Mouse (Mus musculus): Measurements from ENCODE around the gene Fam136a. TPM values are rescaled to one million over a fixed set of nuclear protein-coding genes. Genes with fewer than 3 reads are reported as not detected.

The Fam136a gene
- total and polyA plus RNA-seq, 2 experiments from 2014 or later, result 50.4 to 62.0 TPM

DNA sequence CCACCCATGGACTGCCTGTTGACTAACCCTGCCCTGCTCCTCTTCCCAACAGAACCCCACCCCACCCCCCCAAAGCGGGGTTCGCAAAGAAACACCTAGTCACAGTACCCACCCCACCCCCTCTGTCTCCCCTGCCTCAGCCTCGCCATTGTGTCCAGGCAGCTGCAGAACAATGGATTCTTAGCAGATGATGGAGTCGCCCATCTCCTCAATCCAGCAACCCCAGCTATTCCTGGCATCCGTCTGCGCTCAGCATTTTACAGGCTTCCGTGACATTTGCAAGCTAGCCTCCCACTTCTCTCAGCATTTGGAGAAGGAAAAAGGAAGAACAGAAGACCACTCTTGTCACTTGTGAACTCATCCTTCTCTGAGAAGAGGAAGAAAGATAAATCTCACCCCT lies 21.8 kb upstream of the Fam136a start:
- WGBS, result 11% methylated on average over 7 of the region's 7 CpGs
- H3K9me3 ChIP-seq (ENCODE audit: low read length), result no peaks in the 10 kb centered on the region
- no peak overlapping the region for H3K4me3 ChIP-seq (ENCODE audit: low read depth, low read length)
- no peak for DNase-seq (ENCODE audit: low spot score)
- H3K27me3 ChIP-seq (ENCODE audit: insufficient read depth, low read length), result no peaks in the 10 kb centered on the region
- 0 out of 2 replicates have a peak overlapping the region, but pooled peaks have one; percentile 44 for H3K9ac ChIP-seq (replicated peaks; ENCODE audit: low read length, poor library complexity, severe bottlenecking)
- H3K27ac ChIP-seq (ENCODE audit: low read depth, low read length), result no peak overlapping the region
- H3K4me2 ChIP-seq (ENCODE audit: low read depth, low read length, poor library complexity, severe bottlenecking), result peak overlapping the region; percentile 28; the same call in 1 of the 2 replicates
- no peak for TF ChIP-seq CTCF (IDR thresholded peaks at IDR 0.05)
- no peaks in the 10 kb centered on the region; the same call in 1 of the 2 replicates for H3K4me1 ChIP-seq (ENCODE audit: insufficient read depth, low read length)
- no peaks in the 10 kb centered on the region for H3K36me3 ChIP-seq (ENCODE audit: insufficient read depth, low read length)
- ATAC-seq (ENCODE audit: low FRiP score), result no peak

DNA sequence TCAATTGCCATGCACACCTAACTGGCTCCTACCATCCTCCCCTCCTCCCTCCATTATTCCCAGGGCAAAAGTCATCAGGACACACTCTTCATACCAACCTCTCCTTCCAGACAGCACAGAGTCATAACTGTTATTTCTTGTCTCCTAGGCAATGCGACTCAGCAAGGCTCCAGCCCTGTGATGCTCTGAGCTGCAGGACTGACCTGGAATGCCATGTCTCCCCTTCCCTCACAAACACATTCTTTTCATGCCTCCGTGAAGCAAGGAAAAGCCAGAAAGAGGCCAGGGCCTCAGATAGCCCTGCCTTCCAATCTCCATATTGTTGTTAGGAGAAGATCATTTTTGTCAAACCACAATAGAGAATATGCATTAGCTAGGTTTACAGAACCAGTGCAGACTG lies 19.4 kb upstream of the Fam136a start:
- DNase-seq (ENCODE audit: low spot score) (no peak), ATAC-seq (ENCODE audit: low FRiP score) (no peak)
- H3K4me1 ChIP-seq (ENCODE audit: insufficient read depth, low read length), result no peaks in the 10 kb centered on the region; the same call in 1 of the 2 replicates
- H3K27me3 ChIP-seq (ENCODE audit: insufficient read depth, low read length), result no peaks in the 10 kb centered on the region
- H3K36me3 ChIP-seq (ENCODE audit: insufficient read depth, low read length), result no peaks in the 10 kb centered on the region
- no peak overlapping the region for H3K27ac ChIP-seq (ENCODE audit: low read depth, low read length)
- no peaks in the 10 kb centered on the region for H3K9me3 ChIP-seq (ENCODE audit: low read length)
- WGBS, result 68% methylated on average over 2 of the region's 2 CpGs
- H3K9ac ChIP-seq (replicated peaks; ENCODE audit: low read length, poor library complexity, severe bottlenecking), result no peak overlapping the region
- no peak overlapping the region for H3K4me2 ChIP-seq (ENCODE audit: low read depth, low read length, poor library complexity, severe bottlenecking)
- no peak for TF ChIP-seq CTCF (IDR thresholded peaks at IDR 0.05)
- no peak overlapping the region for H3K4me3 ChIP-seq (ENCODE audit: low read depth, low read length)

DNA sequence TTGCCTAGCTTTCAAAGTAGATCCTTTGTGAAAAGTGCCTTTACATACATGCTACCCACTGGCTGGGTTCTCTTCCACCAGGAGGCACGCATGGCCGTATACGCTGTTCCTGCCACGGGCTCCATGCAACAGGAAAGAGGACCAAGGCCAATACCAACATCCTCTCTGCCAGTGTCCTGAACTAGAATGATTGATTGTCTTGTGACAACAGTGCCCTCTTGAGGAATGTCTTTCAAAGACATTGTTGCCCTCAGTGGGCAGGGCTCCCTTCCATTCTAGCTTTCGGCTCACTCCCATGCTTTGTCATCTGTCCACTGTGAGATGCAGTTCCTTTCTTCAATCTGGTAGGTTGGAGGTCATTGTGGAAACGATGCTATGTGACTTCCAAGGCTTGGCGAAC lies 16.2 kb upstream of the Fam136a start:
- Histone ChIP-seq H3K9me3 (ENCODE audit: low read length) (no peaks in the 10 kb centered on the region), H3K4me1 (ENCODE audit: insufficient read depth, low read length) (no peaks in the 10 kb centered on the region), H3K4me2 (ENCODE audit: low read depth, low read length, poor library complexity, severe bottlenecking) (no peak overlapping the region), H3K36me3 (ENCODE audit: insufficient read depth, low read length) (no peaks in the 10 kb centered on the region), H3K27me3 (ENCODE audit: insufficient read depth, low read length) (no peaks in the 10 kb centered on the region), H3K27ac (ENCODE audit: low read depth, low read length) (no peak overlapping the region), H3K9ac (replicated peaks; ENCODE audit: low read length, poor library complexity, severe bottlenecking) (no peak overlapping the region), H3K4me3 (ENCODE audit: low read depth, low read length) (no peak overlapping the region)
- ATAC-seq (ENCODE audit: low FRiP score), result no peak
- peak; percentile 48 for DNase-seq (ENCODE audit: low spot score)
- peak; percentile 66 for TF ChIP-seq CTCF (IDR thresholded peaks at IDR 0.05)
- WGBS, result 47% methylated on average over 7 of the region's 7 CpGs

DNA sequence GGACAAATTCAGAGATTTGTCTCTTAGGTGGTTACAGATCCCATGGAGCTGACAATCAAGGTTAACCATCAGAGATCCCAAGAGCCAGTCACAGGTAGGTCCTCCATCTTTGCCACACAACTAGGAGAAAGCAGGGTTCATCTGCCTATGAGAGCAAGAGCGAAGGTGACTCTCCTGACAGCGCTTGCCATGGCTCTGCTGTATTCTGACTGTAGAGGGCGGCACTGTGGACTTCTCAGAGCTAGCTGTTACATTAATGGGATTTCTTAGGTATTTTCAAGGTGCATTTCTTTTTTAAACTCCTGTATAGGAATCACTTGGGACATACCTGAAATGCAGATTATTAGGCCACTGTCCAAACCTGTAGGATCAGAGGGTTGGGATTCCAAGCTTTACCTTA lies 10.5 kb upstream of the Fam136a start:
- Histone ChIP-seq H3K4me3 (ENCODE audit: low read depth, low read length) (no peak overlapping the region), H3K27ac (ENCODE audit: low read depth, low read length) (no peak overlapping the region), H3K4me2 (ENCODE audit: low read depth, low read length, poor library complexity, severe bottlenecking) (no peak overlapping the region), H3K9ac (replicated peaks; ENCODE audit: low read length, poor library complexity, severe bottlenecking) (no peak overlapping the region), H3K27me3 (ENCODE audit: insufficient read depth, low read length) (no peaks in the 10 kb centered on the region), H3K36me3 (ENCODE audit: insufficient read depth, low read length) (no peaks in the 10 kb centered on the region), H3K4me1 (ENCODE audit: insufficient read depth, low read length) (no peaks in the 10 kb centered on the region), H3K9me3 (ENCODE audit: low read length) (no peaks in the 10 kb centered on the region)
- DNase-seq (ENCODE audit: low spot score) (no peak), ATAC-seq (ENCODE audit: low FRiP score) (no peak)
- no peak for TF ChIP-seq CTCF (IDR thresholded peaks at IDR 0.05)
- WGBS, result 53% methylated on average over 3 of the region's 3 CpGs

DNA sequence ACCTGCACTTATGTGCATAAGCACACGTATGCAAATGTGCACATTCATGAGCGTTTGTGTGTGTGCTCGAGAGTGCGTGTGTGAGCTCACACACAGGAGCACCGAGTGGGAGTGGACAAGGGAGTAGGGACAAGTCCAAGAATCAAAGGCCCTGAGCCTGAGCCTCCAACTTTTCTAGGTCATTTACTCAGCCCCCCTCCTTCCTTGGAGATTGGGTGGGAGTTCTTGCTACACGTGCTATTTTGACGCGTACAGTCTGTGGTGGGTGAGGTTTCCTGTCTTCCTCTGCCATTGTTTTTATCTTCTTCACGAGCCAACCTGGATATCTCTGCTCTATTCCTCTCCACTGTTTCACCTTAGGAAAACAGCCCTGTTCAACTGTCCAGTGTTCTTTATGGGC lies 8.5 kb upstream of the Fam136a start:
- ATAC-seq (ENCODE audit: low FRiP score), result no peak
- H3K4me3 ChIP-seq (ENCODE audit: low read depth, low read length), result no peak overlapping the region
- DNase-seq (ENCODE audit: low spot score), result no peak
- TF ChIP-seq CTCF (IDR thresholded peaks at IDR 0.05), result no peak
- no peak overlapping the region for H3K4me2 ChIP-seq (ENCODE audit: low read depth, low read length, poor library complexity, severe bottlenecking)
- H3K9ac ChIP-seq (replicated peaks; ENCODE audit: low read length, poor library complexity, severe bottlenecking), result no peak overlapping the region
- no peaks in the 10 kb centered on the region for H3K27me3 ChIP-seq (ENCODE audit: insufficient read depth, low read length)
- H3K36me3 ChIP-seq (ENCODE audit: insufficient read depth, low read length), result no peaks in the 10 kb centered on the region
- H3K27ac ChIP-seq (ENCODE audit: low read depth, low read length), result no peak overlapping the region
- no peaks in the 10 kb centered on the region for H3K4me1 ChIP-seq (ENCODE audit: insufficient read depth, low read length)
- H3K9me3 ChIP-seq (ENCODE audit: low read length), result no peaks in the 10 kb centered on the region
- 81% methylated on average over 9 of the region's 9 CpGs for WGBS

DNA sequence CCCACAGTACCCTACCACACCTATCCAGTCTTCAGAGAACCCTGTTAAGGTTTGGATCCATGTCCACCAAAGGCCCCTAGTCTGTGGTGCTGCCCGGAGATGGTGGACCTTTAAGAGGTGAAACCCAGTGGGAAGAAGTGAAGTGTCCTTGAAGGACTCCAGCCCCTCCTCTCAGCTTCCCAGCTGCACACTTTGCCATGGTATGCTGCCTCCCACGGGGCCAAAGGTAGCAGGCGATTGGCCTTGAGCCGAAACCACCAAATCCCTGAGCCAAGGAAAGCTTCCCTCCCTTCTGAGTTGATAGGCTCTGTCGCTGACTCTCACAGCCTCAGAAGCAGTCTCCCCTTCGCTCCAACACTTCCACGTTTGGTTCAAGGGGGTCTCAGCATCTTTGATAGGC lies 4.8 kb upstream of the Fam136a start:
- H3K9me3 ChIP-seq (ENCODE audit: low read length), result no peaks in the 10 kb centered on the region
- 76% methylated on average over 7 of the region's 7 CpGs for WGBS
- DNase-seq (ENCODE audit: low spot score) (no peak), ATAC-seq (ENCODE audit: low FRiP score) (no peak)
- H3K36me3 ChIP-seq (ENCODE audit: insufficient read depth, low read length), result no peaks in the 10 kb centered on the region
- no peak overlapping the region for H3K4me2 ChIP-seq (ENCODE audit: low read depth, low read length, poor library complexity, severe bottlenecking)
- H3K4me3 ChIP-seq (ENCODE audit: low read depth, low read length), result no peak overlapping the region
- no peaks in the 10 kb centered on the region for H3K27me3 ChIP-seq (ENCODE audit: insufficient read depth, low read length)
- no peaks in the 10 kb centered on the region for H3K4me1 ChIP-seq (ENCODE audit: insufficient read depth, low read length)
- TF ChIP-seq CTCF (IDR thresholded peaks at IDR 0.05), result no peak
- H3K9ac ChIP-seq (replicated peaks; ENCODE audit: low read length, poor library complexity, severe bottlenecking), result no peak overlapping the region
- no peak overlapping the region for H3K27ac ChIP-seq (ENCODE audit: low read depth, low read length)

Measured in midbrain, postnatal 0 days (tissue).